Mouse (Mus musculus): ENCODE data around the gene Zcchc2.

The Zcchc2 gene

GRCm38 (mm10) chr1:105988903-105989639 is 1.1 kb upstream of the Zcchc2 start:
- DNase-seq (ENCODE audit: low spot score): no peak

- DNase-seq (ENCODE audit: low spot score): no peak
These were observed 594 bp upstream of the Zcchc2 start for GRCm38 (mm10) chr1:105989640-105989984.

GRCm38 (mm10) chr1:105990911-105991761 is 930 bp downstream of the Zcchc2 start:
- peak; percentile 65 for DNase-seq (ENCODE audit: low spot score)

- DNase-seq (ENCODE audit: low spot score): no peak
These were observed 2.0 kb downstream of the Zcchc2 start for GRCm38 (mm10) chr1:105991931-105992837.

GRCm38 (mm10) chr1:105993196-105993595 is 3.0 kb downstream of the Zcchc2 start:
- DNase-seq (ENCODE audit: low spot score): no peak

GRCm38 (mm10) chr1:105993601-105994209 is 3.5 kb downstream of the Zcchc2 start:
- DNase-seq (ENCODE audit: low spot score): peak; percentile 85

- DNase-seq (ENCODE audit: low spot score): no peak
These were observed 5.8 kb downstream of the Zcchc2 start for GRCm38 (mm10) chr1:105995966-105996365.

GRCm38 (mm10) chr1:105997282-105997681 is 7.1 kb downstream of the Zcchc2 start:
- no peak for DNase-seq (ENCODE audit: low spot score)

- no peak for DNase-seq (ENCODE audit: low spot score)
These were observed 9.6 kb downstream of the Zcchc2 start for GRCm38 (mm10) chr1:105999802-106000201.

GRCm38 (mm10) chr1:106007581-106007980 is 17.4 kb downstream of the Zcchc2 start:
- DNase-seq (ENCODE audit: low spot score): no peak

- no peak for DNase-seq (ENCODE audit: low spot score)
These were observed 20.9 kb downstream of the Zcchc2 start for GRCm38 (mm10) chr1:106011097-106011496.

GRCm38 (mm10) chr1:106013759-106014158 is 23.6 kb downstream of the Zcchc2 start:
- DNase-seq (ENCODE audit: low spot score): no peak

GRCm38 (mm10) chr1:106016262-106016661 is 26.1 kb downstream of the Zcchc2 start:
- DNase-seq (ENCODE audit: low spot score): no peak

GRCm38 (mm10) chr1:106019854-106020253 is 29.6 kb downstream of the Zcchc2 start:
- DNase-seq (ENCODE audit: low spot score): no peak

GRCm38 (mm10) chr1:106022998-106023397 is 32.8 kb downstream of the Zcchc2 start:
- DNase-seq (ENCODE audit: low spot score): no peak

GRCm38 (mm10) chr1:106024254-106024653 is 34.0 kb downstream of the Zcchc2 start:
- DNase-seq (ENCODE audit: low spot score): no peak

GRCm38 (mm10) chr1:106024778-106025177 is 34.6 kb downstream of the Zcchc2 start:
- no peak for DNase-seq (ENCODE audit: low spot score)

GRCm38 (mm10) chr1:106029769-106030168 is 39.6 kb downstream of the Zcchc2 start:
- DNase-seq (ENCODE audit: low spot score): no peak

GRCm38 (mm10) chr1:106030331-106030730 is 40.1 kb downstream of the Zcchc2 start:
- DNase-seq (ENCODE audit: low spot score): no peak

GRCm38 (mm10) chr1:106030886-106031285 is 40.7 kb downstream of the Zcchc2 start:
- no peak for DNase-seq (ENCODE audit: low spot score)

GRCm38 (mm10) chr1:106031908-106032307 is 41.7 kb downstream of the Zcchc2 start:
- no peak for DNase-seq (ENCODE audit: low spot score)

- DNase-seq (ENCODE audit: low spot score): no peak
These were observed 44.6 kb downstream of the Zcchc2 start for GRCm38 (mm10) chr1:106034776-106035175.

Data from layer of hippocampus, adult 11-12 months (tissue).